Mouse (Mus musculus) forebrain, embryonic 10.5 days (tissue): ENCODE data around the gene Rab44. TPM values are rescaled to one million over a fixed set of nuclear protein-coding genes. Genes with fewer than 3 reads are reported as not detected.
A peak's percentile ranks its signal among the peaks of the same experiment; 100 is the strongest.
"Not testable (repeated sequence)": the region's sequence is repeated elsewhere in the genome, so short reads cannot be mapped to it uniquely, and the experiment has no call there.

Source experiments
- DNase-seq: peaks from one replicate; pipeline ENCODE4 v3.0.0-alpha.2; 2017; ENCODE audit warnings: low spot score; ENCODE audit errors: extremely low spot score
- H3K27ac ChIP-seq: fragments of 300-500 bp; sonication (generic); 2 replicates; pipeline ENCODE4 v1.5.1; 2016; ENCODE audit warnings: mild to moderate bottlenecking
- H3K27me3 ChIP-seq: fragments of 300-500 bp; sonication (generic); 2 replicates; pipeline ENCODE4 v1.6.1; 2016; ENCODE audit warnings: mild to moderate bottlenecking; ENCODE audit not compliant: poor library complexity, severe bottlenecking
- H3K36me3 ChIP-seq: fragments of 300-500 bp; sonication (generic); replicated peaks from 2 replicates; pipeline ENCODE4 v1.6.1; 2016; ENCODE audit warnings: mild to moderate bottlenecking, moderate library complexity
- H3K4me1 ChIP-seq: fragments of 300-500 bp; sonication (generic); 2 replicates; pipeline ENCODE4 v1.6.1; 2016
- H3K4me3 ChIP-seq: fragments of 300-500 bp; sonication (generic); 2 replicates; pipeline ENCODE4 v1.5.1; 2016; ENCODE audit warnings: mild to moderate bottlenecking, moderate library complexity
- H3K9me3 ChIP-seq: fragments of 300-500 bp; sonication (generic); 2 replicates; pipeline ENCODE4 v1.6.1; 2016; ENCODE audit warnings: mild to moderate bottlenecking, moderate library complexity
- WGBS: fragments of 180-500 bp; shearing (Covaris S2); methylation state at CpG from one replicate; pipeline ENCODE4 v1.1.7; 2016; 5-methylcytosine and 5-hydroxymethylcytosine counted together
- polyA plus RNA-seq: library from polyadenylated mRNA; unstranded; fragments of >200 nt; fragmentation: Nextera tagmentation; extraction: Ambion mirVana; gene quantifications from 2 replicates; pipeline ENCODE4 v1.2.1, GENCODE M21; 2016

The Rab44 gene
- 0.20 and 0.25 TPM in 2 replicates for polyA plus RNA-seq

DNA sequence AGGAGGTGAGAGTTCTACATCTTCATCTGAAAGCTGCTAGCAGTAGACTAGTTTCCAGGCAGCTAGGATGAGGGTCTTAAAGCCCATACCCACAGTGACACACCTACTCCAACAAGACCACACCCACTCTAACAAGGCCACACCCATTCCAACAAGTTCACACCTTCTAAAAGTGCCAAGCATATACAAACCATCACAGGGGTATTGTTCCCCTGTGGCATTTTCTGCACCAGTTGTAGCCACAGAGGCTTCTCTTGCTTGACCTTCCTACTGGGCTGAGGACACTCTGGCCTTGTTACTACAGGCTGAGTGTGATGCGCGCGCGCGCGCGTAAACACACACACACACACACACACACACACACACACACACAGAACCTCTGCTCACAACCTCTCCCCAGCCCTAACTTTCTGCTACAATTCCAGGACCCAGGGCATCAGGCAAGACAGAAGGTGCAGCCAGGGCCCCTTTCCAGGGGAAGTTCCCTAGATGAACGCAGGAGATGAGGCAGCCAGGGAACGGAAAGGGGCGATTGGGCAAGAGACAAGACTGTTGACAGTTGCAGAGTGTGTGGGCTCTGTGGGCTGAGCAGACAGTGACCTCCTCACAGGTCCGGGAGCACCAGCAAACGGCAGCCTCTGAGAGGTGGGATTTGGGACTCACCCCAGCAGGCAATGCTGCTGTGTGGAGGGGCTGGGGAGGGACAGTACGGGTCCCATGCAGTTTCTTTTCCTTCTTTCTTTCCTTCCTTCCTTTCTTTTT is at the start of gene Rab44:
Gene Rab44, plus strand, starts transcription at position 555 of the 762 bp plus-strand sequence.
- H3K27ac ChIP-seq = no peak within 1 kb of the TSS
- no peaks in the 10 kb centered on the region for H3K36me3 ChIP-seq
- no peaks in the 10 kb centered on the region for H3K27me3 ChIP-seq
- 92% methylated on average over 13 of the region's 13 CpGs for WGBS
- H3K9me3 ChIP-seq = no peaks in the 10 kb centered on the region
- no peak for DNase-seq
- no peak within 1 kb of the TSS for H3K4me3 ChIP-seq
- no peaks in the 10 kb centered on the region for H3K4me1 ChIP-seq

DNA sequence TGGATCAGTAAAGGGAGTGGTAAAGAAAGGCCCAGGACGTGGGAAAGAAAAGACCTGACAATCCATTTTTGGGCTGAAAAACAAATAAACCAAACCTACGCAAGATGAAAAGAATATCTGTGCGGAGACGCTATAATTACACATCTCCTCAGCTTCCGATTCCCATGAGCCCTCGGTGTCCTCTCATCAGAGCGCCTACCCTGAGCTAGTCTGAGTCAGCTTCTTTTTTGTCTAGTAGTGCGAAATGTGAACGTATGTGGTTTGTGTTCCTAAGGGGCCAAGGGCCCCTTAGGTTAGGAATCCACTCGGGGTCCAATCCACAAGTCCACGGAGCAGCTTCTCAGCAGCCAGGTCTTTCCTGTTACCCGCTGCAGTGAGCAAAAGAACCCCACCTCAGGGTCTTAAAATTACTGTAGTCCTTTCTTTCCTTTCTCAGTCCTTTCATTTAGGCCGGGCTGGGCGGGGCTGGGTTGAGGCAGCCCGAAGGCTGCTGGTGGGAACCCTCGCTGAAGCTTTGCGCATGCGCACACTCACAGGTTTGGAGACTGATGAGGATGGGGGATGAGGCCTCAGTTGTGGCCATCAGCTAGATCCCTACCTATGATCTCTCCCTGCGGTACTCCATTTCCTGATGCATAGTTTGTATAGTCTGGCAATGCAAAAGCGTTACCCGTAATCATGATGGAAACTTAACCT is 48.6 kb upstream of the Rab44 start:
- Histone ChIP-seq H3K36me3 (no peaks in the 10 kb centered on the region), H3K9me3 (no peaks in the 10 kb centered on the region), H3K27ac (no peak overlapping the region), H3K27me3 (no peaks in the 10 kb centered on the region), H3K4me3 (no peak overlapping the region), H3K4me1 (peaks cover 37% of the 10 kb centered on the region)
- no peak for DNase-seq
- WGBS = 81% methylated on average over 21 of the region's 21 CpGs

DNA sequence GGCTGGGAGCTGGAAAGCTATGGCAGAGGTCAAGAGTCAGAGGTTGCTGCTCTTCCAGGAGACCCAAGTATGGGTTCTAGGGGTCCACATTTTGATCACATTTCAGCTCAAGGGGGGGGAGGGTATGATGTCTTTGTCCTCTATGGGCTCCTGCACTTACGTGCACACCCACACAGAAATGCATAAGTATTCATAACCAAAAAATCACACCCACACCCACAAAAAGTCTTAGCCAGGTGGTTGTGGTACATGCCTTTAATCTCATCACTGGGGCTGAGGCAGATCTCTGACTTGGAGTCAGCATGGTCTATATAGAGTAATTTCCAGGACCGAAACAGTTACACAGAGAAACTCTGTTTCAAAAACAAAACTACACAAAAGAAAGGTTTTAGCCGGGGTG is 48.0 kb upstream of the Rab44 start:
- DNase-seq = no peak
- peaks cover 41% of the 10 kb centered on the region for H3K4me1 ChIP-seq
- H3K4me3 ChIP-seq = no peak overlapping the region
- no peaks in the 10 kb centered on the region for H3K9me3 ChIP-seq
- H3K27ac ChIP-seq = no peak overlapping the region
- H3K36me3 ChIP-seq = no peaks in the 10 kb centered on the region
- no peaks in the 10 kb centered on the region for H3K27me3 ChIP-seq
- 94% methylated on average over 3 of the region's 3 CpGs for WGBS

DNA sequence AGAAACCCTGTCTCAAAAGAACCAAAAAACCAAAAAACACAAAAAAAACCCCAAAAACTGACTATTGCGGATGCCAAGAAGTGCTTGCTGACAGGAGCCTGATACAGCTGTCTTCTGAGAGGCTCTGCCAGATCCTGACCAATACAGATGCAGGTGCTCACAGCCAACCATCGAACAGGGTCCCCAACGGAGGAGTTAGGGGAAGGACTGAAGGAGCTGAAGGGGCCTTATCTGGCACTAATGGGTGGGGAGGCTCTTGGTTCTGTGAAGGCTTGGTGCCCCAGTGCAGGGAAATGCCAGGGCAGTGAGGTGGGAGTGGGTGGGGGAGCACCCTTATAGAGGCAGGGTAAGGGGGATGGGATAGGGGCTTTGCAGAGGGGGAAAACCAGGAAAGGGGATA is 46.5 kb upstream of the Rab44 start:
- not testable (repeated sequence) for H3K9me3 ChIP-seq, DNase-seq, H3K27ac ChIP-seq, H3K27me3 ChIP-seq, H3K36me3 ChIP-seq, H3K4me3 ChIP-seq
- 90% methylated on average over 3 of the region's 3 CpGs for WGBS
- H3K4me1 ChIP-seq = peaks cover 44% of the 10 kb centered on the region

DNA sequence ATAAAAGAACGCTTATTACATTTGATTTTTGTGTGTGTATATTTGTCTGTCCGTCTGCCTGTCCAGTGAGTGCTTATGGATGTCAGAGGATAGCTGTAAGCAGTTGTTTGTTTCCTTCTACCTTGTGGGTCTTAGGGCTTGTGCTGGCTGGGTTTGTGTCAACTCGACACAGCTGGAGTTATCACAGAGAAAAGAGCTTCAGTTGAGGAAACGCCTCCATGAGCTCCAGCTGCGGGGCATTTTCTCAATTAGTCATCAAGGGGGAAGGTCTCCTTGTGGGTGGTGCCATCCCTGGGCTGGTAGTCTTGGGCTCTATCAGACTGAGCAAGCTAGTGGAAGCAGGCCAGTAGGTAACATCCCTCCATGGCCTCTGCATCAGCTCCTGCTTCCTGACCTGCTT is 46.1 kb upstream of the Rab44 start:
- 58% methylated on average over 5 of the region's 5 CpGs for WGBS
- H3K9me3 ChIP-seq = no peaks in the 10 kb centered on the region
- H3K27me3 ChIP-seq = peaks cover 7% of the 10 kb centered on the region; the same call in 1 of the 2 replicates
- no peak for DNase-seq
- no peak overlapping the region for H3K4me3 ChIP-seq
- no peak overlapping the region for H3K27ac ChIP-seq
- H3K36me3 ChIP-seq = no peaks in the 10 kb centered on the region
- H3K4me1 ChIP-seq = peaks cover 44% of the 10 kb centered on the region

DNA sequence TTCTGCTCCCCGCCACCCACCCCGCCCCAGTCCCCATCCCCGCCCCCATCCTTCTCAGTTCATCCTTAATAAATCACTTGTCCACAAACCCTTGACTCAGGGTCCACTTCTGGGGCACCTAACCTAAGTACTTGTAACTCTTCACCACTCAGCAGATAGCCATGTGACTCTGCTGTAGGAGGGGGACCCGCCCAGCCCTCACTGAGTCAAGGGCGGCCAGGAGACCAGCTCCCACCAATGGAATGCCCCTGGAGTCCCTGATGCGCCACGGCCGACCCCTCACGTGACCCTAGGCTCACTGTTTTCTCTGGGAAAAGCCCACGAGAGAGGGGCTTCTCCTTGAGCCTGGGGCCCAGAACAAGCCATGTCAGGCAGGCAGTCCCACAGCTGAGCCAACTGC is 44.9 kb upstream of the Rab44 start:
- Histone ChIP-seq H3K9me3 (no peaks in the 10 kb centered on the region), H3K4me1 (peaks cover 44% of the 10 kb centered on the region), H3K4me3 (no peak overlapping the region), H3K27me3 (peaks cover 12% of the 10 kb centered on the region; the same call in 1 of the 2 replicates), H3K36me3 (no peaks in the 10 kb centered on the region), H3K27ac (peak overlapping the region; percentile 35; the same call in 1 of the 2 replicates)
- no peak for DNase-seq
- WGBS = 79% methylated on average over 10 of the region's 10 CpGs

DNA sequence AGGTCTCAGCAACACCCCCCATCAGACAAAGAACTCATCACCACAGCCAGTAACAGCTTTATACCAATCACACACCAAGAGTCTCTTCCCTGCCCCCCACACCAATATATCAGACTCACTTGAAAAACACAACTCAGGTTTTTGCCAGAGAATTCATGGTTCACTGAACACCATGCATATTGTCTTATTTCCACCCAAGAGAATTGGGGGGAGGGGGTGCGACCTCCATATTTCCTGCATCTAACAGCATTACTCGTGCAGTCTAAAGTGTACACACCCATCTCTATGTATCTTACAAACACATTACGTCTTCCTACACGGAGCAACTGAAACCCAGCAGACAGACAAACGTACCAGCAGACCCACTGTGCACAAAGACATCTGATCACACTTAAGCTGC is 42.1 kb upstream of the Rab44 start:
- Histone ChIP-seq H3K4me1 (peaks cover 49% of the 10 kb centered on the region), H3K27ac (no peak overlapping the region), H3K36me3 (no peaks in the 10 kb centered on the region), H3K27me3 (peaks cover 12% of the 10 kb centered on the region; the same call in 1 of the 2 replicates), H3K9me3 (no peaks in the 10 kb centered on the region), H3K4me3 (no peak overlapping the region)
- DNase-seq = no peak
- WGBS = 84% methylated on average over 5 of the region's 5 CpGs

DNA sequence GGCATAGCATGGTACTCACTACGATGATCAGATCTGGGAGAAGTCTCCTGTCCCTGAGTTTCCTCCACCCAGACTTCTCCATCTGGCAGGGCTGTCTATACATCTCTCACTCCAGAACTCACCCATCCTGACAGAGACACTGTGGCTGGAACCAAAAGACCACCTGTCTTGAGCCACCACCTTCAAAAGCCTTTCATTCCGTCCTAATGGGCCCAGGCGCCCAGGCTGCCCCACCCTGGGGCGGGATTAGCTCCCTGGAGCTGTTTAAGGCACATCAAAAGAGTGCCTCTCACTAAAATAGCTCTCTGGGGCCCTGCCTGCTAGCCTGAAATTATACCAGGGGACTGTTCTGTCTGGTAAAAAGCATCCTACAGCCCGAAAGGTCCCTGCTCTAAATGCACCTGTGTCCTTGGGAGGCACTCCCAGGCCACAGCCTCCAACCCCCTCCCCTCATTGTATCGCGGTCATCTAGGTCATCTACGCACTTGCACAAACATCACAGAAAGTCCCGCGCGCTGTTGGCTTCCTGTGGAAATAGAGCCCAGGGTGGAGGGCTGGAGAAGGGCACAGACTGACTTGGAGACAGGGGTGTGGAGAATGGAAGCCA is 41.1 kb upstream of the Rab44 start:
- no peaks in the 10 kb centered on the region for H3K9me3 ChIP-seq
- H3K36me3 ChIP-seq = no peaks in the 10 kb centered on the region
- peaks cover 51% of the 10 kb centered on the region for H3K4me1 ChIP-seq
- peak overlapping the region; percentile 4 for H3K27ac ChIP-seq
- WGBS = 20% methylated on average over 11 of the region's 11 CpGs
- no peak overlapping the region for H3K4me3 ChIP-seq
- peaks cover 16% of the 10 kb centered on the region for H3K27me3 ChIP-seq
- no peak for DNase-seq

DNA sequence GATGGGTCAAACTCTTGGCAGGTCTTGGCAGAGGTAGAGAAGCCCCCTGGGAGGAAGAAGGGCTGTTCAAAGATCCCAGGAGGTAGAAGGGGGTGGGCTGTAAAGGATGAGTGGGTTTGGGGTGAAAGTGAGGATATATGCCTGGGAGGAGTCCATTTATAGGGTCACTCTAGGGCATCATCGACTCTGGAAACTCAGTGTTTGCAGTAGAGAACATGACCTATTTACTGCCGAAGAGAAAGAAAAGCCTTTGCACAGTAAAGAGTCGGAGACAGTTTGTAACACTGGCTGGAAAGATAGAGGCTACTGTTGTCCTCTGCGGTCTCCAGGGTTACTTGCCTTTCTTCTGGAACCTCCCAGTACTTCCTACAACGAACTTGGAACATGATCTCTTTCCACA is 40.6 kb upstream of the Rab44 start:
- 67% methylated on average over 5 of the region's 5 CpGs for whole genome bisulfite sequencing
- no peaks in the 10 kb centered on the region for H3K36me3 ChIP-seq
- no peaks in the 10 kb centered on the region for H3K9me3 ChIP-seq
- no peak for DNase-seq
- H3K27ac ChIP-seq = peak overlapping the region; percentile 4; the same call in 1 of the 2 replicates
- peaks cover 18% of the 10 kb centered on the region for H3K27me3 ChIP-seq
- peaks cover 55% of the 10 kb centered on the region for H3K4me1 ChIP-seq
- no peak overlapping the region for H3K4me3 ChIP-seq

DNA sequence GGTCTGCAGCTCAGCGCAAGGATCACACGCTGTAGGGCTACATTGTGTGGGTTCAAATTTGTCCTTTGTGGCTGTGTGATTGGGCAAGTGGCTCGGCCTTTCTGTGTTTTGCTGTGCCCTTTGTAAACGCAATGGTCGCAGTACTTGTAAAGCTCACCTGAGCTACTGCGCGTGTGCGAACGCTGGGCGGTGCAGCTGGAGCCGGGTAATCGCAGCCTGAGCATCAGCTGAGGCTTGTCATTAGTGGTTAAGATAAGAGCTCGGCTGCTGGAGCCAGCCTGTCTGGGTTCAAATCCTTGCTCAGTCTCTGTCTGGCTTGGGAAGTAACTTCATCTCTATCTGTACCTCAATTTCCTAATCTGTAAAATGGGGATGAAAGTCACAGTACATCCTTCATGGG is 39.9 kb upstream of the Rab44 start:
- H3K9me3 ChIP-seq = no peaks in the 10 kb centered on the region
- H3K4me3 ChIP-seq = no peak overlapping the region
- H3K36me3 ChIP-seq = no peaks in the 10 kb centered on the region
- H3K27ac ChIP-seq = no peak overlapping the region
- H3K27me3 ChIP-seq = peaks cover 26% of the 10 kb centered on the region
- no peak for DNase-seq
- peaks cover 55% of the 10 kb centered on the region for H3K4me1 ChIP-seq
- 76% methylated on average over 13 of the region's 13 CpGs for WGBS

DNA sequence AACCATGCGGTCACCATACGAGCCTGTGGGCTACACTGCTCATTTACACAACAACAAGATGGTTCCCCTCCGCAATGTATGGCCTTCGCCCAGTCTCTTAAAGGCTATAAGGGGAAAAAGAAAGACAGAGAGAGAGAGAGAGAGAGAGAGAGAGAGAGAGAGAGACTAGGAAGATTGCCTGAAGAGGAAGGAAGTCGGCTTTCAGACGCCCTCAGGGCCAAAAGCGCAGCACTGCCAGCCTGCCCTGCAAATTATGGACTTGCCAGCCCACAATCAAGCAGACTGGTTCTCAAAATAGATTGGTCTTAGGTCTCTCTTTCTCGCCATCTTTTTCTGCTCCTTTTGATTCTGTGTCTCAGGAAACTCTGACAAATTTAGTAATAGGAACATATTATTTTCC is 37.7 kb upstream of the Rab44 start:
- Histone ChIP-seq H3K27ac (no peak overlapping the region), H3K4me1 (peaks cover 57% of the 10 kb centered on the region), H3K9me3 (no peaks in the 10 kb centered on the region), H3K36me3 (no peaks in the 10 kb centered on the region), H3K27me3 (peaks cover 46% of the 10 kb centered on the region), H3K4me3 (no peak overlapping the region)
- 87% methylated on average over 8 of the region's 8 CpGs for WGBS
- no peak for DNase-seq

DNA sequence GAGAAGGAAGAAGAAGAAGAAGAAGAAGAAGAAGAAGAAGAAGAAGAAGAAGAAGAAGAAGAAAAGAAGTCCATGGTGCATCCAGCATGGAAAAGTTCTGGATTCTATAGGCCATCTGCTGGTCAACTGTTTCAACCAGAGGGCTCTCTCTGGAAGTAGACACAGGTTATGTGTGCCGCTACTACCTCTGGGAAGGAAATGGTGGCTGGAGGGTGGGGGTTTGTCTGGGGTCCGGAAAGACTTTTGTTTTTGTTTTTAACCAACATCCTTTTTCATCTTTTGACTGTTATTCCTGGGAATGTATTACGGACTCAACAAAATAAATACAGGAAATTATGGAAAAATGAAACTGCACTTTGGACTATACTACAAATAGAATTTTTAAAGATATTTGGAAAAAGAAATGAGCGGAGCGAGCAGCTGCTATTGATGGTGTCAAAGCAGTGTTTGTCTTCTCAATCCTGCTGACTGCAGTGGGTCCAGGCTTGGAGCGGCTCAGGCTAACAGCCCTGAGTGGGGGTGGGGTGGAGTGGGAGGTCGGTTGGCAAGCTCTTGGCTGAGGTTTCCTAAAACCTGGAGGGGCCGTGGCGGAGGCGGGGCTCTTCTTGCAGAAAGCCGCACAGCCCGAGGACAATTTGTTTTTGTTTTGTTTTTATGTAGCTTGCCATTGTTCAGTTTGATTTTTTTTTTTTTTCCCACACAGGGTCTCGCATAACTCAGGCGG is 36.0 kb upstream of the Rab44 start:
- Histone ChIP-seq H3K36me3 (no peaks in the 10 kb centered on the region), H3K9me3 (no peaks in the 10 kb centered on the region), H3K4me3 (peak overlapping the region; percentile 40), H3K27me3 (peaks cover 55% of the 10 kb centered on the region), H3K27ac (peak overlapping the region; percentile 79), H3K4me1 (peaks cover 54% of the 10 kb centered on the region)
- DNase-seq = peak; percentile 35
- 23% methylated on average over 14 of the region's 14 CpGs for WGBS
